Mouse (Mus musculus): ENCODE measurements around the gene Ltbr. TPM values are rescaled to one million over a fixed set of nuclear protein-coding genes. Genes with fewer than 3 reads are reported as not detected.

Ltbr gene
- total and polyA plus RNA-seq, 2 experiments from 2014 or later = 18.1 to 34.4 TPM

GRCm38 (mm10) chr6:125352046-125352384 is 38.3 kb upstream of the Ltbr start:
- Histone ChIP-seq H3K4me3 (ENCODE audit: low read length) (no peak overlapping the region), H3K27ac (no peak overlapping the region), H3K9ac (replicated peaks; ENCODE audit: low read length) (no peak overlapping the region), H3K4me1 (ENCODE audit: insufficient read depth, low read length) (peaks cover 15% of the 10 kb centered on the region; the same call in 1 of the 2 replicates), H3K4me2 (ENCODE audit: low read depth, low read length) (no peak overlapping the region), H3K9me3 (ENCODE audit: low read length) (no peaks in the 10 kb centered on the region), H3K27me3 (ENCODE audit: insufficient read depth, low read length) (no peaks in the 10 kb centered on the region), H3K36me3 (ENCODE audit: insufficient read depth, low read length) (no peaks in the 10 kb centered on the region)
- 74% methylated on average over 5 of the region's 5 CpGs for WGBS
- ATAC-seq (no peak), DNase-seq (ENCODE audit: low spot score) (no peak)
- no peak for TF ChIP-seq CTCF (IDR thresholded peaks at IDR 0.05; ENCODE audit: low read depth)

GRCm38 (mm10) chr6:125351368-125352045 is 37.8 kb upstream of the Ltbr start:
- DNase-seq (ENCODE audit: low spot score) (no peak), ATAC-seq (no peak)
- Histone ChIP-seq H3K4me1 (ENCODE audit: insufficient read depth, low read length) (peaks cover 15% of the 10 kb centered on the region; the same call in 1 of the 2 replicates), H3K9ac (replicated peaks; ENCODE audit: low read length) (no peak overlapping the region), H3K4me2 (ENCODE audit: low read depth, low read length) (no peak overlapping the region), H3K36me3 (ENCODE audit: insufficient read depth, low read length) (no peaks in the 10 kb centered on the region), H3K27ac (no peak overlapping the region), H3K9me3 (ENCODE audit: low read length) (no peaks in the 10 kb centered on the region), H3K27me3 (ENCODE audit: insufficient read depth, low read length) (no peaks in the 10 kb centered on the region), H3K4me3 (ENCODE audit: low read length) (no peak overlapping the region)
- WGBS = 72% methylated on average over 8 of the region's 8 CpGs
- TF ChIP-seq CTCF (IDR thresholded peaks at IDR 0.05; ENCODE audit: low read depth) = no peak

- H3K27ac ChIP-seq = no peak overlapping the region
- WGBS = 83% methylated on average over 2 of the region's 2 CpGs
- no peak overlapping the region for H3K4me3 ChIP-seq (ENCODE audit: low read length)
- DNase-seq (ENCODE audit: low spot score) (no peak), ATAC-seq (no peak)
- no peaks in the 10 kb centered on the region for H3K36me3 ChIP-seq (ENCODE audit: insufficient read depth, low read length)
- H3K4me2 ChIP-seq (ENCODE audit: low read depth, low read length) = peak overlapping the region; percentile 60
- TF ChIP-seq CTCF (IDR thresholded peaks at IDR 0.05; ENCODE audit: low read depth) = no peak
- no peak overlapping the region for H3K9ac ChIP-seq (replicated peaks; ENCODE audit: low read length)
- no peaks in the 10 kb centered on the region for H3K27me3 ChIP-seq (ENCODE audit: insufficient read depth, low read length)
- H3K9me3 ChIP-seq (ENCODE audit: low read length) = no peaks in the 10 kb centered on the region
- peaks cover 15% of the 10 kb centered on the region; the same call in 1 of the 2 replicates for H3K4me1 ChIP-seq (ENCODE audit: insufficient read depth, low read length)
Observed at GRCm38 (mm10) chr6:125350995-125351324, 37.3 kb upstream of the Ltbr start.

- H3K4me2 ChIP-seq (ENCODE audit: low read depth, low read length) = peak overlapping the region; percentile 60
- no peak for TF ChIP-seq CTCF (IDR thresholded peaks at IDR 0.05; ENCODE audit: low read depth)
- DNase-seq (ENCODE audit: low spot score) = no peak
- peak overlapping the region; percentile 4; the same call in 1 of the 2 replicates for H3K27ac ChIP-seq
- H3K4me1 ChIP-seq (ENCODE audit: insufficient read depth, low read length) = peaks cover 14% of the 10 kb centered on the region; the same call in 1 of the 2 replicates
- no peak; the same call in 1 of the 2 replicates for ATAC-seq
- 17% methylated on average over 20 of the region's 20 CpGs for WGBS
- peak overlapping the region; percentile 33 for H3K4me3 ChIP-seq (ENCODE audit: low read length)
- H3K36me3 ChIP-seq (ENCODE audit: insufficient read depth, low read length) = no peaks in the 10 kb centered on the region
- H3K27me3 ChIP-seq (ENCODE audit: insufficient read depth, low read length) = no peaks in the 10 kb centered on the region
- H3K9ac ChIP-seq (replicated peaks; ENCODE audit: low read length) = peak overlapping the region; percentile 44; the same call in 1 of the 2 replicates
- no peaks in the 10 kb centered on the region for H3K9me3 ChIP-seq (ENCODE audit: low read length)
Observed at GRCm38 (mm10) chr6:125350231-125350994, 36.7 kb upstream of the Ltbr start.

- ATAC-seq = peak; percentile 50; the same call in 1 of the 2 replicates
- Histone ChIP-seq H3K4me2 (ENCODE audit: low read depth, low read length) (peak overlapping the region; percentile 60), H3K4me3 (ENCODE audit: low read length) (peak overlapping the region; percentile 33), H3K9me3 (ENCODE audit: low read length) (no peaks in the 10 kb centered on the region), H3K9ac (replicated peaks; ENCODE audit: low read length) (peak overlapping the region; percentile 44; the same call in 1 of the 2 replicates), H3K36me3 (ENCODE audit: insufficient read depth, low read length) (no peaks in the 10 kb centered on the region), H3K4me1 (ENCODE audit: insufficient read depth, low read length) (peaks cover 6% of the 10 kb centered on the region; the same call in 1 of the 2 replicates), H3K27me3 (ENCODE audit: insufficient read depth, low read length) (no peaks in the 10 kb centered on the region), H3K27ac (peak overlapping the region; percentile 4)
- TF ChIP-seq CTCF (IDR thresholded peaks at IDR 0.05; ENCODE audit: low read depth) = no peak
- peak; percentile 50 for DNase-seq (ENCODE audit: low spot score)
- 3% methylated on average over 27 of the region's 27 CpGs for WGBS
Observed at GRCm38 (mm10) chr6:125349575-125350230, 36.0 kb upstream of the Ltbr start.

GRCm38 (mm10) chr6:125348721-125349574 is 35.3 kb upstream of the Ltbr start, which contains the start of gene Tnfrsf1a:
Gene Tnfrsf1a (plus strand): TSS chr6:125349362.
- 0 out of 2 replicates have a peak, but pooled peaks cover 4% of the 10 kb centered on the region for H3K4me1 ChIP-seq (ENCODE audit: insufficient read depth, low read length)
- no peaks in the 10 kb centered on the region for H3K9me3 ChIP-seq (ENCODE audit: low read length)
- H3K27me3 ChIP-seq (ENCODE audit: insufficient read depth, low read length) = no peaks in the 10 kb centered on the region
- H3K4me3 ChIP-seq (ENCODE audit: low read length) = peak within 1 kb of the TSS; percentile 33
- 8% methylated on average over 22 of the region's 22 CpGs for WGBS
- H3K9ac ChIP-seq (replicated peaks; ENCODE audit: low read length) = peak within 1 kb of the TSS; percentile 44; the same call in 1 of the 2 replicates
- no peaks in the 10 kb centered on the region for H3K36me3 ChIP-seq (ENCODE audit: insufficient read depth, low read length)
- H3K27ac ChIP-seq = peak within 1 kb of the TSS; percentile 4
- no peak for TF ChIP-seq CTCF (IDR thresholded peaks at IDR 0.05; ENCODE audit: low read depth)
- no peak for DNase-seq (ENCODE audit: low spot score)
- ATAC-seq = no peak
- peak within 1 kb of the TSS; percentile 60 for H3K4me2 ChIP-seq (ENCODE audit: low read depth, low read length)
